Mouse (Mus musculus): ENCODE results near the gene Olfr358.

Olfr358 gene

GRCm38 (mm10) chr2:37009235-37009634, at the start of gene Olfr358:
Gene Olfr358 (minus strand): TSS chr2:37009335.
- no peak for DNase-seq (ENCODE audit: low read depth in 2 of 2, low spot score in 2 of 2)

GRCm38 (mm10) chr2:36997030-36997429, 12.1 kb downstream of the Olfr358 start:
- DNase-seq (ENCODE audit: low read depth in 2 of 2, low spot score in 2 of 2) = no peak

GRCm38 (mm10) chr2:36993527-36993926, 15.6 kb downstream of the Olfr358 start, which contains the start of gene Olfr357:
Gene Olfr357 (plus strand): TSS chr2:36993827.
- DNase-seq (ENCODE audit: low read depth in 2 of 2, low spot score in 2 of 2) = no peak
